Mouse (Mus musculus): ENCODE measurements around the gene Drg1.
A peak's percentile ranks its signal among the peaks of the same experiment; 100 is the strongest.

Drg1 gene

DNA sequence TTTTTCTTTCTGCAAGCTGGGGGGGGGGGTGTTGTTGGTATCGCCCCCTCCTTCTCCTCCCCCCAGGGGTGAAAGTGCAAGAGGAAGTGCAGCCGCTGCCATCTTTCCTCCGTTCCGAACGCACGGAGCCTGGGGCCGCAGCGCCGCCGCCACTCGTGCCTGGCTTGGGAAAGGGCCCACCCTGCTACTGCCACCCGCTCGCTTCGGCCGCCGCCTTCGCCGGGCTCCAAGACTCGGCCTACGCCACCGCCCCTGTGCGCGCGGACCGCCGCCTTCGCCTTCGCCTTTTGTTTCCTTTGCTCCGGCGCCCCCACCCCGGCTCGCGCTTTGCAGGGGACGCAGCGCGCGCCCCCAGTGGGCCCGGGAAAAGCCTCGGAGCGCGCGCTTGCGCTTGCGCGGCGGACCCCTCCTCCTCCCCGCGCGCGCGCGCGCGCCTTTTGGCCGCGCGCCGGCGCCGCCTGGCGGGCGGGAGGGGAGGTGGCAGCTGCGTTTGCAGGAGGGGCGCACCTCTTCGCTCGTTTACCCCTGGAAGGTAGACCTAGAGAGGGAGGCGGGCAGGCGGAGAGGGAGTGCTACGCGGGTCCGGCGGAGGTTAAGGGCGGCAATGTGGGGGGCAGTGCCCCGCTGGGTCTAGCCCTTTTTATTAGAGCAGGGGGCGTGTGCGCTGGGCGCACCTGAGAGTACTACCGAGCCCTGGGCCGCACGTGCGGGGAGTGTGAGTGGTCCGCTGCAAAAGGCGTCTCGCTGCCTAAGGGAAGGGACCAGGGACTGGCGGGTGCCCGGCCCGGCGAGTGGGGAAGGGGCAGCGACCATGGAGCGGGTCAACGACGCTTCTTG is 23.8 kb upstream of the Drg1 start:
- peak; percentile 91 for DNase-seq (ENCODE audit: low read depth)

DNA sequence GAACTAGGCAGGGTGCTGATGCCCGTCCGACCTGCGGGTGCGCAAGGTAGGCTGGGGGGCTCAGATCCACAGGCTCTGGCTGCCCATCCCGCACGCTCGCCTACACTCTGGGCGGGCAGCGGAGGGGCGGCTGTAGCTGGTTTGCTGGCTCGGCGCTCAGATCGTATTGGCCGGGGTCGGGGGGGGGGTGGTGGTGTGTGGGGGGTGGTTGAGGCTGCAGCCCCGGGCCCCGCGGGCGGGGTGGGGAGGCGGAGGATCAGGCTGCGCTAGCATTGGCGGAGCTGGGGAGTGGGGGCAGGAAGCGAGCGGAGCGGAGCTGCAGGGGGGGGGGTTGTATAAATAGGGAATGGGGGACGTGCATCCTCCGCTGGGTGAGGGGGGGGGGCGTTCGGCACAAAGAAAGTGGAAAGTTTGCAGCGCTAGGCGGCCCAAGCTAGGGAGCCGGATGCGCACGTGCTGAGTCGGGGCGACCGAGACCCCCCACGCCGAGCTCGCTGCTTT is 23.1 kb upstream of the Drg1 start:
- DNase-seq (ENCODE audit: low read depth), result peak; percentile 75

DNA sequence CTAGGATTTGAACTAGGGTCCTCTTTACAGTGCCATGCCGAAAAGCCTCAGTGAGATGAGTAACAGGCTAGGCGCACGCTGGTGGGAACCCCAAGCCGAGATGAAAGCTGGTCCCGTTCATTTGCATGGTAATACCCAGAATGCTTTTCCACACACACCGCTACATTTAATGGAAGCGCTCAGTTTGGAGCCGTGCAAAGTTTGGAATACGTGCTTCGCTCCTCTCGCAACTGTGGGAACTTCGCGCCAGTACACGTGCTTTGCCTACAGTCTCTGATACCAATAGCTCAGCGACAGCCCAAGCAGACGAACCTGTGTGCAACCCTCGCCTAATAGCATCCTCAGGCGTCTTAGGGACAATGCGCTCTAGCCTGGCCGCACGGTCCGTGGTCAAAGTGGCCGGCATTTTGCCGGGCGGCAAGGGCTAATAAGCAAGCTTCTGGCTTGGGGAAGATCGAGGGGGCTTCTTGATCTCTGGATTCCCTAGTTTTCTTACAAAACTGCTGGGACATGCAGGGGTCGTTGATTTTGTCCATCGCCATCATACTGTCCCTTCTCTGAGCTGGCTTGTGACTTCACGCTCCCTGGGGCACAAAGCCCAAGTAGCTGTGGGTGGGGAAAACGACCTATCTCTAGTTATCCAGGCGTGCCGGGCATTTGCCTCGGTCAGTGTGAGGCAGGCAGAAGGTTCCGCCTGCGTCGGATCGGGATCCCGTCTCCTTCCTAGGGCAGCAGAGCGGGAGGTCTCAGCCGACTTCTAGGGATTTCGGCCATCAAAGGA is 22.5 kb upstream of the Drg1 start, which contains the start of gene Patz1:
Patz1 (plus strand) TSS at position 354 of the 781 bp plus-strand sequence.
- peak; percentile 57 for DNase-seq (ENCODE audit: low read depth)

DNA sequence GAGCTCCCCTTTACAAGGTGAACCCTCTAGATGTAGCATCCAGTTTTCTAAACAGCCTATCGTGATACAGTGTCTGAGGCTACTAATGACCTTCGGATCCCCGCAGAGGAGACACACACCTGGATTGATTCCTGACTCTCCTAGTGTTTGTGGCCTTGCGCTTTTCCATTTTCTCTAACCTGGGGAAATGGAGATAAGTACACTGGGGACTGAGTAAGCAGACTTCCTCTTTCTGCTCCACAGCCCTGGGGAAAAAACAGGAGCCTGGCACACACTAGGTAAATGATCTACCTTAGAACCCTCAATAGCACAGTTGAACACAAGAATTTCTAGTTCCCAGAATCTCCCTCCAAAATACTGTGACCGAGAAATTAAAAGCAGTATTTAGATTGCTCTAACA is 21.7 kb upstream of the Drg1 start:
- no peak for DNase-seq (ENCODE audit: low read depth)

DNA sequence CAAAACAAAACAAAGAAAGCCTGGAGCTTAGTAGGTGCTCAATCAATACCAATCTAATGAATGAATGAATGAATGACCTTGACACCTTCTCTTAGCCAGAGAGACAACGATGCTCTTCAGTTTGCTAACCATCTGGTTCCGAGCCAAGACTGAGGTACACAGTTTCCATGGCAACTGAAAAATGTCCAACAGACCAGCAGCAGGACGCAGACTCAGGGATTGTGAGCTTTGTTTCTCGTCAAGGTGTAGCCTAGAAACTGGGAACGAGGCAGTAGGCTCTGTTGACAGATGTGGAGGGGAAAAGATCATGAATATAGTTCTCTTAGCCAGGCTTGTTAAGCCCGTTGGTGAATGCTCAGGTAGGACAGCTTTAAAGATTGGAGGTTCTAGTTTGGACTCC is 20.9 kb upstream of the Drg1 start:
- no peak for DNase-seq (ENCODE audit: low read depth)

DNA sequence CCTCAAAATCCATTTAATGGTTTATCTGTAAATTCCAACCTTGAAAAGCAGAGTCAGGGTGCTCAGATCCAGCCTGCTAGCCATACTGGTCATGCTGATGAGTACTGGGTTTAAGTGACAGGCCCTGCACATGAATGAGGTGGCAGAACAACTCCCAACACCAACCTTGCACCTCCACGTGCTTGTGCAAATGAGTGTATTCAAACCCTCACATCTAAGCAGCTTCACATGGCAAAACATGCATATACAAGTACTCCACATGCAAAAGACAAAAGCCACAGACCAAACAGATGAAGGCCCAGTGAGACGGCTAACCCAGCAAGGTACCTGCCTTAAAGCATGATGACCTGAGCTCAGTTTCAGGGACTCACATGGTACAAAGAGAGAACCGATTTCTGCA is 19.7 kb upstream of the Drg1 start:
- DNase-seq (ENCODE audit: low read depth), result no peak

DNA sequence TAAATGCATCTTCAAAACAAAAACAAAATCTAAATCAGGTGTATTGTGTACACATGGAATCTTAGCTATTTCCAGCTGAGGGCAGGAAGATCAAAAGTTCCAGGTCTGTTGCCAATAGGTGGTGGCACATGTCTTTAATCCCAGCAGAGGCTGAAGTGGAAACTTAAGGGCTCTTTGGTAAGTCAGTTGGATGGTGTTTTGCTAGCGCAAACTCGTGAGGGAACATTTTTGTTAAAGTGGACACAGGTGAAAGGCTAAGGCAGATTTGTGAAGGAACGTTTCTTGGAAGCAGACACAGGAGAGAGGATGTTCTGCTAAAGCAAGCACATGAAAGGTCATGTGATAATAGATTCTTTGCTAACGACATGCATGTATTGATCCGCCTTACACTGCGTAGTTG is 17.4 kb upstream of the Drg1 start:
- no peak for DNase-seq (ENCODE audit: low read depth)

DNA sequence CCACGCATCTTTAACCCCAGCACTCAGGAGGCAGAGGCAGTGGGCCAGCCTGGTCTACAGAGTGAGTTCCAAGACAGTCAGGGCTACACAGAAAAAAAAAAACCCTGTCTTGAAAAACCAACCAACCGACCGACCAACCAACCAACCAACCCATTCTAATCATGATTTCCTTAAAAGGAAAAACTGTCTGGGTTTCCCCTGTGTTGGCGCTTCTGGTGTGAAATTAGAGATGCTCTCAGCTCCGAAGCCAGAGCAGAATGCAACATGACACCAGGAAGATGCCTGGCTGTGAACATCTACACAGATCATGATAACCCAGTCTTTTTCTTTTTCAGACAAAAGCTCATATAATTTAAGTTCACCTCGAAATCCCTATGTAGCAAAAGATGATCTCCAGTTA is 16.7 kb upstream of the Drg1 start:
- DNase-seq (ENCODE audit: low read depth), result no peak

DNA sequence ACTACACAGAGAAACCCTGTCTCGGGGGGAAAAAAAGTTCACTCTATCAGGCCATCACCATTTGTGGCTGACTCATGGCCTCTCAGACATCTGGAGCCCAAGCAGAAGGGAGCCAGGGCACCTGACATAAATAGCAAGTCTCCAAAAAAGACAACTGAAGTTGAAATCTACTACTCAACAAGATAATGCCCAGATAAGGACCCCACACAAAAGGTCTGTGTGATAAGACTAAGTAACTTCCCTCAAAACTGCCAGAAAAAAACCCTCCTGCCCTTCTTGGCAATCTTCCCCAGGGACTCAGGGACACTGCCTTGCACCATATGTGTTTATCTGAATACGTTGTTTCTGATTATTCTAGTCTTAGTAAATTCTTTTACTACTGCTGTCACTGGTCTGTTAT is 13.5 kb upstream of the Drg1 start:
- no peak for DNase-seq (ENCODE audit: low read depth)

DNA sequence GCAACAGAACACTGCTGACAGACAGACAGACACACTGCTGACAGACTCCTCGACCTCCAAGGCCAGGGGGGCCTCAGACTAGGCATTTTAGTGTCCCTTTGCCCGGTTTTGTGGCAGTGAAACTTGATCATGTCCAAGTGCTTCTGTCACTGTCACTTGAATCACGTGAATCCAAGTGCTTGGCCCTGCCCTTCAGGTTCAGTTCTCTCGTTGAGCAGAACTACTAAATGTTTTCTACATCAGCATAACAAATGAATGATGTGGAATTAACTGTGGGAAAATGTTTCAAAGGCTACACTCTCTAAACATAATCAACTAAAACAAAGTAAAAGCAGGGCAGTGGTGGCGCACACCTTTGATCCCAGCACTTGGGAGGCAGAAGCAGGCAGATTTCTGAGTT is 12.1 kb upstream of the Drg1 start:
- DNase-seq (ENCODE audit: low read depth), result no peak

DNA sequence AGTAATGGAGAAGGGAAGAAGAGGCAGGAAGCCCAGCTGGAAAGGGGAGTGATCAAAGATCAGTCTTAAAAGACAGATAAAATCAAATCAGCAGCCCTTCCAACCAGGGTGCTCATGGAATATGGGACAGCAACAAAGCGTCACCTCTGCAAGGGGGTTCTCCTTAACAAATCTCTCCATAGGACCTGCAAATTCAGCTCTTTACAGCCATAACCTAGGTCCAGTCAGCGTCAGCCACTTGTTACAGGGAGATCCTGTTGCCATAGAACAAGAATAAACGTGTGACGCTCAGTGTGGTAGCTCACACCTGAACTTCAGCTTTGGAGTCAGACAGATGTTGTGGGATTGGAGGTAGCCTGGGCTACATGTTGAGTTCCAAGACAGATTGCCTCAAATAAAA is 3.0 kb upstream of the Drg1 start:
- no peak for DNase-seq (ENCODE audit: low read depth)

DNA sequence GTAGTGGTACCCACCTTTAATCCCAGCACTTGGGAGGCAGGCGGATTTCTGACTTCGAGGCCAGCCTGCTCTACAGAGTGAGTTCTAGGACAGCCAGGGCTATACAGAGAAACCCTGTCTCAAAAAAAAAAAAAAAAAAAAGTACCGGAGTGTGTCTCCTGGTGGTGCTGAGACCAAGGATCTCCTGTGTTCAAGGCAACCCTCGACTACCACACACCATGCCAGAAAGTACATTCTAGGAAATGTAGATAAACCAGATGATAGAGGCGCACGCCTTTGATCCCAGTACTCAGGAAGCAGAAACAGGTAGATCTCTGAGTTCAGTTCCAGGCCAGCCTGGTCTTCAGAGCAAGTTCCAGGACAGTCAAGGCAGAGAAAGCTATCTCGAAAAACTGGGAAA is 918 bp upstream of the Drg1 start:
- peak; percentile 38 for DNase-seq (ENCODE audit: low read depth)

DNA sequence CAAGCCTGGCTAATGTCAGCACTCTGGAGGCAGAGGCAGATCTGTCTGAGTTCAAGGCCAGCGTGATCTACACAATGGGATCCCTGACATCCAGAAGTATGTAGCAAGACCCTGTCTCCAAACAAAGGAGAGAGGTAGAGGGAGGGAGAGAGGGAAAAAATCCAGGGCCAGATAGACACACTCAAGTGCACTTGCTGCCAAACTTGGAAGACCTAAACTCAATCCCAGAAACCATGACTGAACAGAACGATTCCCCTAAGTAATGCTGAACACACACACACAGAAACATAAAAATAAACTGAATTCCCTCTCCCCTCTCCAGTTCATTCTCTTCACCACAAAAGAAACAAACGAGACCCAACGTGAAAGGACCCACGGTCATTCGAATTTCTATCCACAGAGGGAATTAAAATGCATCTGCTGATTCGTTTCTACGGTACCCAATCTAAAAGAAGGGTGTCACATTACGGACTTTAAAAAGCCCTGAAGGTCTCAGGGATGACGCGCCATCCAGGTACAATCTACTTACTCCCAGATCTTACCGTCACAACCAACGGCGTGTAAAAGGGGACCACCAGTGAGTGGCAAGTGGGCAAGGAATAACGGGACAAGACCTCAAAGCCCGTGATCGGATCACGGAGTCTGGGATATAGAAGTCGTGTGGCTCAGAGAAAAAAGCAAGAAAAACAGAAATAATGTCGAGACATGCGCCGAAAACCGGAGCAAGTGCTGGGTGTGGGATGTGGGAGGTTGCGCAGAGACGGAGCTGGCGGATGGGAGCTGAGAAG is 730 bp downstream of the Drg1 start:
- peak; percentile 59 for DNase-seq (ENCODE audit: low read depth)

DNA sequence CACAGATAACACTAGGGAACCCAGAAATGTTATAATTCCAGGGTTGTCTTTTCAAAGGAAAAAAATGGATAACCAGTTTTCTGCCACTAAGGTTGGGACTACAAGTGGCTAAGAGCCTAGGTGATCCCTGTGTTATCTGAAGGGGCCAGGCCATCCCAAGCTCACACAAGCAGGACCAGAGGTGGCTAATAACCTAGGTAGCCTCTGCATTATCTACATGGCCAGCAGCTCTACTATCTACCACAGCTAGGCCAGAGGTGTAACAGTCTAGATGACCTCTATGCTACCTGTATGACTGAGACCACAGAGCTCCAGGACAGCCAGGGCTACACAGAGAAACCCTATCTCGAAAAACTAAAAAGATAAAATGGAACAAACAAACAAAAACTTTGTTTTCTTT is 6.7 kb downstream of the Drg1 start:
- no peak for DNase-seq (ENCODE audit: low read depth)

DNA sequence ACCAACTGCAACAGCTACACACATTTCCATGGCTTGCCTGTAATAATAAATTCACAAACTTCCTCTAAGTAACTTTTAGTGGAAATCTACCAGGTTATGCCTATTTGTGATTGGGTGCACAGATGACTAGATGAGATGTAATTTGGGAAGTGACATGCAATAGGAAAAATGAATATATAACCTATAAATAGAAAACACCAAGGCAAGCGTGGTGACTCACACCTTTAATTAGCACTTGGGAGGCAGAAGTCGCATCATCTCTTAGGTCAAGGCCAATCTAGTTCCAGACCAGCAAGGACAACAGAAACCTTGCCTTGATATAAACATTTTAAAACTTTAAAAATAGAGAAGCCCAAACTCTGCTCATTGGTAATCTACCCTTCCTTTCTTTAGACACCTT is 18.8 kb downstream of the Drg1 start:
- no peak for DNase-seq (ENCODE audit: low read depth)

DNA sequence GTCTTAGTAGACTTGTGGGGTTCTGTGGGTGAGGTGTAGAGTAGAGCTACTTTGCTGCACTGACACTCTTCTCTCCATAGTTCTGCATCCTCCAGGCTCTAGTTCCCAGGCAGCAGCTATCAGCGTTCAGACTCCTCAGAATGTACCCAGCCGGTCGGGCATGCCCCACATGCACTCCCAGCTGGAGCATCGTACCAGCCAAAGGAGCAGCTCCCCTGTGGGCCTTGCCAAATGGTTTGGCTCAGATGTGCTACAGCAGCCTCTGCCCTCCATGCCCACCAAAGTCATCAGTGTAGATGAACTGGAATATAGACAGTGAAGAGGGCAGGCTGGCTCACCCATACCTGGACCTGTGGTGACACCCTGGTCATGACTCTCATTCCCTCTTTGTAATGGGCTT is 22.4 kb downstream of the Drg1 start:
- no peak for DNase-seq (ENCODE audit: low read depth)

DNA sequence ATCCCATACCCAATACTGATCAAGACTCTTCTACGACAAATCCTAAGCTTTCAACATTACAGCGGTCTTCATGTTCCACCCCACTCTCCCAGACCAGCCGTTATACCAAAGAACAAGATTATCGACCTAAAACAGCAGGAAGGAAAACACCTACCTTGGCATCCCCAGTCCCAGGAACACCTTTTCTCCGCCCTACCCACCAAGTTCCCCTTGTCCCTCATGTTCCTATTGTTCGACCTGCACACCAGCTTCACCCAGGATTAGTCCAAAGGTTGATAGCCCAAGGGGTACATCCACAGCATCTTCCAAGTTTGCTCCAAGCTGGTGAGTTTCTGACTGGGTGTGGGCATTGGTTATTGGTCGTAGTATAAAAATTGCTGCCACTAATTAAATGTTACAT is 23.8 kb downstream of the Drg1 start:
- DNase-seq (ENCODE audit: low read depth), result no peak

DNA sequence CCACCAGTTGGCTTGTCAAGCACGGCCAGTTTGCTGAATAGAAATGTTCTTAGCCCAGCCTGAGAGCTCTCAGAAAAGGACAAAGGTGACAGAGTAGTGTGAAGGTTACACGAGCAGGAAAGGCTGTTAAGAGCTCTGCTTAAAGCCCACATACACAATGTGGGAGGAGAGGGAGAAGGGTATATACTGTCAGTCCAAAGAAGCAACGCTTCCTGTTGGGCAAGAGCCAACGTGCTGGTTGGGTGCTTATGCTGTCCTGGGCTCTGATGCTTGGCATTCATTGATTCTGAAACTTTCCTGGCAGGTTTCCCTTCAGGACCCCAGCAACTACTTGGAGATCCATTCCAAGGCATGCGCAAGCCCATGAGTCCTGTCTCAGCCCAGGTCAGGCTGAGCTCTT is 30.9 kb downstream of the Drg1 start:
- DNase-seq (ENCODE audit: low read depth), result no peak

DNA sequence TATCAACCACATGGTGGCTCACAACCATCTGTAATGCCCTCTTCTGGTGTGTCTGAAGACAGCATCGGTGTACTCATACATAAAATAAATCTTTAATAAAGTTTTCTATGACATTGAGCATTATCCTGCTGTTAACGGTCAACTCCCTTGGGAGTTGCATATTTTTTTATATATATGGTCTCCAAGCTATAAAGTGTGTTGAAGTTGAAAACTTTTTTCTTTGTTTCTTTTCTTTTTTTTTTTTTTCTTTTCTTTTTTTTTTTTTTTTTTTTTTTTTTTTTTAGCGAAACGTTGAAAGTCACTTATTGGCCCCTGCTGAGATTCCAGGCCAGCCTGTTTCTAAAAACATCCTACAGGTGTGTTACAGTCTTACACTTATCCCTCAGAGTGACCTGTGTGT is 32.5 kb downstream of the Drg1 start:
- DNase-seq (ENCODE audit: low read depth), result no peak

DNA sequence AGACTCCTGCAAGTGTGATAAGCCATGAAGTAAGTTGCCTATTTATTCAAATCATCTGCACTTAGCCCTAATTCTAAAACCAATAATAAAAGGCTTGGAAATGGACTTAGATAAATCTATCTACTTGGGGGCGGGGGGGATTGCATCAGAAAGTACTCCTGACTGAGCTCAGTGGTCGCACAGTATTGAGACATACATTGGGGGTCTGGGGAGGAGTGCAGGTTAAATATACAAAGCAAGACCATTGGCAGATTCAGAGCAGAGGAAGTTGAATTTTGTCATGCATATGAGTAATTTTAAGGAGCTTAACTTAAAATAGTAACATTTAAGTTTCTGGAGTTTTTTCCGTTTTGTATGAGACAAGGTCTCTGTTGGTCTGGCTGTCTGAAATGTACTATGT is 34.0 kb downstream of the Drg1 start:
- DNase-seq (ENCODE audit: low read depth), result no peak

DNA sequence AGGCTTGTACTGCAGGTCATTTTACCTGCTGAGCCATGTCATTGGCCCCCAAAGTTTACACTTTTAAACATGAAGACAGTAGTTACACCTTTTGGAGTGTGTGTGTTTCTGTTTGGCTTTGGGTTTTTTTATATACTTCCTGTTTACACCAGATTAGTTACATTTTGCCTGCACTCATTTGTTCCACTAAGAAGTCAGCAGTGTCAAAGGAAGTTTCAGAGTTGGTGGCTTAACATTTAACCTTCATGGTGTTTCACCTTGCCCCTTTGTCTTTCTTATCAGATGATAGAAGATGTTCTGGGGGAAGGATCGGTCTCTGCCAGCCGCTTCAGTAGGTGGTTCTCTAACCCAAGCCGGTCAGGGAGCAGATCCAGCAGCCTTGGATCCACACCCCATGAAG is 39.1 kb downstream of the Drg1 start:
- peak; percentile 70 for DNase-seq (ENCODE audit: low read depth)

DNA sequence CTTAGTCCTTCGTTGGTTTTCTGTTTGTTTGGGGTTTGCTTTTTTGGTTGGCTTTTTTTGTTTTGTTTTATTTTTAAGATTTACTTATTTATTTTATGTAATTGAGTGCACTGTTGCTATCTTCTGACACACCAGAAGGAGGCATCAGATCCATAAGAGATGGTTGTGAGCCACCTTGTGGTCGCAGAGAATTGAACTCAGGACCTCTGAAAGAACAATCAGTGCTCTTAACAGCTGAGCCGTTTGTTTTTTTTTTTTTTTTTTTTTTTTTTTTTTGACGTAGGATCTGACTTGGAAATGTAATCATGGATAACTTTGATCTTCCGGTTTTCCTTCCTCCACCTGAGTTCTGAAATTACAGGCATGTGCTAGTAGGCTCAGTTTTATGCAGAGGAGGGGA is 43.1 kb downstream of the Drg1 start:
- DNase-seq (ENCODE audit: low read depth), result no peak

DNA sequence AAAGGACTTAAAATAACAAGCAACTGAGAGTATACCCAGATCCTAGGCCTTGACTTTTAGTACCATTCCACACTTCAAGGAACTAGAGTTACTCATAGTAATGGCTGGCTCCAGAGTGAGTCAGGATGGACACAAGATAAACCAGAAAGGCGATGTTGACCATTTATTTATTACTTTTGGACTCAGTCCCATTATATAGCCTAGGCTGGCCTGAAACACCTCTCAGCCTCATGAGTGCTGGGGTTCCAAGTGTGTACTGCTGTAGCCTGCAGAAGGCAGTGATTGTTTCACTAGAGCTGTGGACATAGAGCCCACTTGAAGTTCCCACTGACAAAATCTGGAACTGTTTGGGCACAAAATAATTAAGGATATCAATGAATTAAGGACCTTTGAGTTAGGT is 53.7 kb downstream of the Drg1 start:
- no peak for DNase-seq (ENCODE audit: low read depth)
